Mouse (Mus musculus) liver, postnatal 0 days (tissue): ENCODE measurements at regions not wholly inside any gene's neighbourhood (a gene's known extent, or its start where the extent isn't known, plus 50 kb on each side); places are given as distances from the start of the nearest gene placed in this dataset.
"Not testable (repeated sequence)": the region's sequence is repeated elsewhere in the genome, so short reads cannot be mapped to it uniquely, and the experiment has no call there.

Source experiments
- CTCF ChIP-seq: sonication (generic); IDR thresholded peaks from 2 replicates; pipeline ENCODE4 v1.5.1; 2016; ENCODE audit warnings: antibody characterized with exemption, low read depth
- EP300 ChIP-seq: IDR thresholded peaks from 2 replicates; pipeline ENCODE4 v1.6.1; 2016; ENCODE audit warnings: antibody characterized with exemption, low read depth, mild to moderate bottlenecking

GRCm38 (mm10) chr6:117758516-117758915 lies 82.5 kb upstream of the Zfp637 start:
- peak; percentile 70 for TF ChIP-seq CTCF
- TF ChIP-seq EP300 = not testable (repeated sequence)
